In genomic region chr14:20400071-20400470, GRCm38 (mm10) we compare ENCODE assay signal across 8 mouse cellular contexts. TPM values are rescaled to one million over a fixed set of nuclear protein-coding genes. Genes with fewer than 3 reads are reported as not detected.
DNase-seq lines count a peak whose midpoint lies in the region; ATAC-seq and TF ChIP-seq lines count a peak whose summit lies in the region.

No protein-coding gene starts in this region.

- no peak for TF ChIP-seq POLR2A in spleen, adult 2 months (IDR thresholded peaks at IDR 0.05; ENCODE audit: low read depth, low read length)

- peak; percentile 21; the same call in 1 of the 2 replicates for TF ChIP-seq CTCF in spleen, adult 2 months (IDR thresholded peaks at IDR 0.05; ENCODE audit: extremely low read depth, insufficient read depth, insufficient read length, insufficient replicate concordance)

- 46% methylated on average over 1 of the region's 1 CpGs for WGBS in heart, embryonic 11.5 days (ENCODE audit: insufficient replicate concordance)
- 78% methylated on average over 1 of the region's 1 CpGs for WGBS in spleen, adult 2 months
- WGBS in embryonic facial prominence, embryonic 10.5 days: 62% methylated on average over 1 of the region's 1 CpGs
- 15% methylated on average over 1 of the region's 1 CpGs for WGBS in liver, embryonic 16.5 days (ENCODE audit: insufficient replicate concordance)

- no peak overlapping the region for H3K9ac ChIP-seq in heart, embryonic 11.5 days (ENCODE audit: low read depth, low read length)
- H3K9ac ChIP-seq in liver, embryonic 16.5 days (ENCODE audit: low read depth, low read length): no peak overlapping the region

- DNase-seq in heart, adult 11 months: peak; percentile 89
- peak in 1 of 2 experiments; percentile 24 for DNase-seq in spleen, adult 2 months (ENCODE audit: low read depth in 1 of 2, low spot score in 2 of 2)
- DNase-seq in spleen, adult 18-20 months: no peak
- DNase-seq in embryonic facial prominence, embryonic 10.5 days (ENCODE audit: low spot score): peak; percentile 30
- peak; percentile 36 for DNase-seq in thymus, postnatal 14 days
- DNase-seq in gastrocnemius, adult 8-10 months (ENCODE audit: low spot score in 2 of 2): no peak

- no peak overlapping the region for H3K27ac ChIP-seq in heart, embryonic 11.5 days (ENCODE audit: low read depth, low read length)
- H3K27ac ChIP-seq in spleen, adult 2 months (ENCODE audit: insufficient read depth, low read length): no peak overlapping the region
- no peak overlapping the region for H3K27ac ChIP-seq in embryonic facial prominence, embryonic 10.5 days (replicated peaks)
- H3K27ac ChIP-seq in liver, embryonic 16.5 days (ENCODE audit: low read length): no peak overlapping the region

- H3K27me3 ChIP-seq in heart, embryonic 11.5 days (ENCODE audit: control insufficient read depth, insufficient read depth, low read length): no peaks in the 10 kb centered on the region
- H3K27me3 ChIP-seq in spleen, adult 2 months (ENCODE audit: control insufficient read depth, insufficient read depth, low read length): no peaks in the 10 kb centered on the region
- no peaks in the 10 kb centered on the region for H3K27me3 ChIP-seq in embryonic facial prominence, embryonic 10.5 days (replicated peaks; ENCODE audit: low read depth, poor library complexity, severe bottlenecking)
- no peaks in the 10 kb centered on the region for H3K27me3 ChIP-seq in liver, embryonic 16.5 days (ENCODE audit: control insufficient read depth, insufficient read depth, low read depth, low read length)

- H3K4me2 ChIP-seq in heart, embryonic 11.5 days: no peak overlapping the region
- no peak overlapping the region for H3K4me2 ChIP-seq in liver, embryonic 16.5 days (ENCODE audit: low read depth, low read length)

- no peaks in the 10 kb centered on the region for H3K36me3 ChIP-seq in heart, embryonic 11.5 days (ENCODE audit: control insufficient read depth, insufficient read depth, low read length)
- no peaks in the 10 kb centered on the region for H3K36me3 ChIP-seq in spleen, adult 2 months (ENCODE audit: control insufficient read depth, insufficient read depth, low read length)
- H3K36me3 ChIP-seq in embryonic facial prominence, embryonic 10.5 days (replicated peaks): no peaks in the 10 kb centered on the region
- H3K36me3 ChIP-seq in liver, embryonic 16.5 days (ENCODE audit: control insufficient read depth, insufficient read depth): no peaks in the 10 kb centered on the region

- ATAC-seq in heart, embryonic 11.5 days (replicated peaks; ENCODE audit: insufficient number of reproducible peaks, low FRiP score, low TSS enrichment): no peak
- peak; percentile 41; the same call in 1 of the 2 replicates for ATAC-seq in liver, embryonic 16.5 days (ENCODE audit: low read depth)

- no peaks in the 10 kb centered on the region for H3K9me3 ChIP-seq in heart, embryonic 11.5 days (replicated peaks; ENCODE audit: control insufficient read depth, low read length)
- no peaks in the 10 kb centered on the region for H3K9me3 ChIP-seq in embryonic facial prominence, embryonic 10.5 days
- no peaks in the 10 kb centered on the region for H3K9me3 ChIP-seq in liver, embryonic 16.5 days (replicated peaks; ENCODE audit: control insufficient read depth, low read length)

- no peaks in the 10 kb centered on the region for H3K4me1 ChIP-seq in heart, embryonic 11.5 days (ENCODE audit: control insufficient read depth, insufficient read depth, low read length)
- no peaks in the 10 kb centered on the region for H3K4me1 ChIP-seq in spleen, adult 2 months (ENCODE audit: control insufficient read depth, insufficient read depth, insufficient read length)
- no peaks in the 10 kb centered on the region for H3K4me1 ChIP-seq in embryonic facial prominence, embryonic 10.5 days
- no peaks in the 10 kb centered on the region for H3K4me1 ChIP-seq in liver, embryonic 16.5 days (ENCODE audit: control insufficient read depth, low read depth, low read length)

- no peak overlapping the region for H3K4me3 ChIP-seq in heart, embryonic 11.5 days (ENCODE audit: low read depth, low read length)
- H3K4me3 ChIP-seq in spleen, adult 2 months (ENCODE audit: extremely low read depth, insufficient read depth, insufficient read length): no peak overlapping the region
- H3K4me3 ChIP-seq in embryonic facial prominence, embryonic 10.5 days: no peak overlapping the region
- no peak overlapping the region for H3K4me3 ChIP-seq in liver, embryonic 16.5 days (ENCODE audit: low read depth, low read length)

RNA-seq across cellular contexts. Expression of gene Mrps16, which starts 6.6 kb away (rescaled TPM):
- polyA plus RNA-seq in heart, embryonic 11.5 days (2014; fragmentation: Nextera tagmentation; extraction: Ambion mirVana): 93.3 and 97.9 TPM in 2 replicates
- polyA plus RNA-seq in spleen, adult 2 months (2012; rRNA removed): 27.6 and 39.6 TPM in 2 replicates
- polyA plus RNA-seq in embryonic facial prominence, embryonic 10.5 days (2016; fragmentation: Nextera tagmentation; extraction: Ambion mirVana): 81.2 and 86.5 TPM in 2 replicates
- polyA plus RNA-seq in liver, embryonic 16.5 days (2015; fragmentation: Nextera tagmentation; extraction: Ambion mirVana): 40.4 and 47.2 TPM in 2 replicates
- 10 to 100 TPM; 50.4 to 57.5 (median 51.0) TPM for total RNA-seq in gastrocnemius, adult 8-10 months (2022)

RNA-seq across cellular contexts. Expression of gene Dnajc9, which starts 11.4 kb away (rescaled TPM):
- polyA plus RNA-seq in heart, embryonic 11.5 days (2014; fragmentation: Nextera tagmentation; extraction: Ambion mirVana): 76.4 and 104 TPM in 2 replicates
- 50.8 and 85.7 TPM in 2 replicates for polyA plus RNA-seq in spleen, adult 2 months (2012; rRNA removed)
- polyA plus RNA-seq in embryonic facial prominence, embryonic 10.5 days (2016; fragmentation: Nextera tagmentation; extraction: Ambion mirVana): 286 and 298 TPM in 2 replicates
- polyA plus RNA-seq in liver, embryonic 16.5 days (2015; fragmentation: Nextera tagmentation; extraction: Ambion mirVana): 94.0 and 103 TPM in 2 replicates
- total RNA-seq in gastrocnemius, adult 8-10 months (2022): 10 to 100 TPM in 3 of 4 experiments, 1 to 10 TPM in 1; 8.8 to 12.0 (median 11.3) TPM

RNA-seq across cellular contexts. Expression of gene Cfap70, which starts 52.0 kb away (rescaled TPM):
- polyA plus RNA-seq in heart, embryonic 11.5 days (2014; fragmentation: Nextera tagmentation; extraction: Ambion mirVana): 0.21 TPM in 1 of 2 replicates, not detected in the other
- not detected in 2 replicates for polyA plus RNA-seq in spleen, adult 2 months (2012; rRNA removed)
- 0.47 and 1.1 TPM in 2 replicates for polyA plus RNA-seq in embryonic facial prominence, embryonic 10.5 days (2016; fragmentation: Nextera tagmentation; extraction: Ambion mirVana)
- polyA plus RNA-seq in liver, embryonic 16.5 days (2015; fragmentation: Nextera tagmentation; extraction: Ambion mirVana): 0.09 TPM in 1 of 2 replicates, not detected in the other
- under 1 TPM; 0.11 to 0.29 (median 0.21) TPM for total RNA-seq in gastrocnemius, adult 8-10 months (2022)

RNA-seq across cellular contexts. Expression of gene Fam149b, which starts 52.1 kb away (rescaled TPM):
- 27.5 and 33.2 TPM in 2 replicates for polyA plus RNA-seq in heart, embryonic 11.5 days (2014; fragmentation: Nextera tagmentation; extraction: Ambion mirVana)
- 12.6 and 15.4 TPM in 2 replicates for polyA plus RNA-seq in spleen, adult 2 months (2012; rRNA removed)
- 42.8 and 45.4 TPM in 2 replicates for polyA plus RNA-seq in embryonic facial prominence, embryonic 10.5 days (2016; fragmentation: Nextera tagmentation; extraction: Ambion mirVana)
- 7.1 and 8.8 TPM in 2 replicates for polyA plus RNA-seq in liver, embryonic 16.5 days (2015; fragmentation: Nextera tagmentation; extraction: Ambion mirVana)
- total RNA-seq in gastrocnemius, adult 8-10 months (2022): 10 to 100 TPM; 18.9 to 22.9 (median 21.4) TPM

RNA-seq across cellular contexts. Expression of gene Ecd, which starts 52.1 kb away (rescaled TPM):
- 39.6 and 43.7 TPM in 2 replicates for polyA plus RNA-seq in heart, embryonic 11.5 days (2014; fragmentation: Nextera tagmentation; extraction: Ambion mirVana)
- polyA plus RNA-seq in spleen, adult 2 months (2012; rRNA removed): 13.2 and 14.2 TPM in 2 replicates
- 76.1 and 76.7 TPM in 2 replicates for polyA plus RNA-seq in embryonic facial prominence, embryonic 10.5 days (2016; fragmentation: Nextera tagmentation; extraction: Ambion mirVana)
- 24.5 and 24.8 TPM in 2 replicates for polyA plus RNA-seq in liver, embryonic 16.5 days (2015; fragmentation: Nextera tagmentation; extraction: Ambion mirVana)
- total RNA-seq in gastrocnemius, adult 8-10 months (2022): 10 to 100 TPM; 35.1 to 40.1 (median 37.5) TPM

Comparison
In these comparisons a context has a peak if more than half of its experiments do, and no peak if none do; other contexts are left out.
1. DNase-seq: peak in heart, adult 11 months (single experiment), embryonic facial prominence, embryonic 10.5 days (single experiment) and thymus, postnatal 14 days (single experiment); none in spleen, adult 18-20 months (0 of 2) and gastrocnemius, adult 8-10 months (0 of 2).